ENCODE assay signal across 8 mouse cellular contexts in the genomic region with DNA sequence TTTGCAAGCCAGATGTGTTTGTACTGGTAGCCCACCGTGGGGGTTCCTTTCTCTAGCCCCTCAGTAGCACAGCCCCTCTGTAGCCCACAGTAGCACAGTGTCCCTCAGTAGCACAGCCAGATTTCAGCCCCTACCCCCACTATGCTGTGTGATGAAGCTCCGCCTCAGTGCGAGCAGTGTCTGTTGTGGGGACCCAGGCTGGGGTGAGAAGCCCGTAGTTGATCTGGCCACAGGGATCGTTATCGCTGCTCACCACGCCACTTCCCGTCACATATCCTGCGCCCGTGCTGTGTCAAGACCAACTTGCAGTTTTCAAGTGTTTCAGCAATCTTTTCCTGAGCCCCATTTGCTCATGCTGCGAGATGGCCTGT. TPM values are rescaled to one million over a fixed set of nuclear protein-coding genes. Genes with fewer than 3 reads are reported as not detected.
DNase-seq lines count a peak whose midpoint lies in the region; ATAC-seq and TF ChIP-seq lines count a peak whose summit lies in the region.

No protein-coding gene starts in this region.

- peak; percentile 21 for DNase-seq in neural tube, embryonic 11.5 days (ENCODE audit: low spot score)
- no peak for DNase-seq in neural tube, embryonic 10.5 days (ENCODE audit: extremely low spot score, low spot score)
- peak; percentile 15 for DNase-seq in lung, postnatal 14 days
- DNase-seq in thymus, postnatal 25 days: peak; percentile 67
- no peak for DNase-seq in adrenal gland, postnatal 4 days (ENCODE audit: low spot score in 2 of 2)
- no peak for DNase-seq in left cerebral cortex, adult 2 months (ENCODE audit: extremely low spot score in 1 of 2, low spot score in 2 of 2)
- DNase-seq in left cerebral cortex, adult 9 months (ENCODE audit: low spot score in 2 of 2): no peak

- no peak for TF ChIP-seq CTCF in left cerebral cortex, adult 2 months (IDR thresholded peaks at IDR 0.05)

- H3K27ac ChIP-seq in neural tube, embryonic 11.5 days (ENCODE audit: low read depth, low read length): no peak overlapping the region
- 0 out of 4 replicates have a peak overlapping the region, but pooled peaks of 1 of the 2 experiments have one; percentile 17 for H3K27ac ChIP-seq in heart, embryonic 14.5 days (replicated peaks in 1 of 2; ENCODE audit: control insufficient read depth in 1 of 2, insufficient read depth in 1 of 2, low read depth in 2 of 2, low read length in 2 of 2)
- H3K27ac ChIP-seq in left cerebral cortex, adult 2 months: no peak overlapping the region

- H3K9me3 ChIP-seq in neural tube, embryonic 11.5 days (ENCODE audit: control insufficient read depth, low read length): no peaks in the 10 kb centered on the region
- no peaks in the 10 kb centered on the region for H3K9me3 ChIP-seq in heart, embryonic 14.5 days (ENCODE audit: control insufficient read depth, low read length)

- no peak for ATAC-seq in neural tube, embryonic 11.5 days (ENCODE audit: insufficient read depth, low FRiP score, low TSS enrichment)
- peak; percentile 17; the same call in 1 of the 2 replicates for ATAC-seq in heart, embryonic 14.5 days (ENCODE audit: insufficient number of reproducible peaks, insufficient read depth, low FRiP score, low read depth)

- H3K36me3 ChIP-seq in neural tube, embryonic 11.5 days (ENCODE audit: control insufficient read depth, insufficient read depth, low read length): no peaks in the 10 kb centered on the region
- H3K36me3 ChIP-seq in heart, embryonic 14.5 days (ENCODE audit: control insufficient read depth, insufficient read depth, low read length): no peaks in the 10 kb centered on the region

- intact Hi-C loops in left cerebral cortex, adult 2 months (cut with DNase I): no loop called here

- no peak overlapping the region for H3K9ac ChIP-seq in neural tube, embryonic 11.5 days (ENCODE audit: low read length)
- peak overlapping the region; percentile 38; the same call in 1 of the 2 replicates for H3K9ac ChIP-seq in heart, embryonic 14.5 days (ENCODE audit: low read length)

- no peak overlapping the region for H3K4me2 ChIP-seq in neural tube, embryonic 11.5 days (ENCODE audit: low read depth)
- H3K4me2 ChIP-seq in heart, embryonic 14.5 days (ENCODE audit: low read length): peak overlapping the region; percentile 47

- H3K27me3 ChIP-seq in neural tube, embryonic 11.5 days (ENCODE audit: control insufficient read depth, insufficient read depth, low read length): no peaks in the 10 kb centered on the region
- H3K27me3 ChIP-seq in heart, embryonic 14.5 days (ENCODE audit: control insufficient read depth, insufficient read depth, low read length): no peaks in the 10 kb centered on the region

- H3K4me1 ChIP-seq in neural tube, embryonic 11.5 days (ENCODE audit: control insufficient read depth, insufficient read depth, low read length): no peaks in the 10 kb centered on the region
- peaks cover 10 to 11% of the 10 kb centered on the region in 2 experiments; a peak in 3 of 4 replicates for H3K4me1 ChIP-seq in heart, embryonic 14.5 days (ENCODE audit: control insufficient read depth in 2 of 2, insufficient read depth in 2 of 2, low read length in 2 of 2)

- 54% methylated on average over 11 of the region's 11 CpGs for WGBS in neural tube, embryonic 11.5 days
- WGBS in heart, embryonic 14.5 days: 17% methylated on average over 11 of the region's 11 CpGs

- no peak overlapping the region for H3K4me3 ChIP-seq in neural tube, embryonic 11.5 days (ENCODE audit: low read depth, low read length)
- no peak overlapping the region for H3K4me3 ChIP-seq in heart, embryonic 14.5 days (ENCODE audit: control insufficient read depth in 1 of 2, insufficient read depth in 1 of 2, low read depth in 1 of 2, low read length in 2 of 2)
- no peak overlapping the region for H3K4me3 ChIP-seq in left cerebral cortex, adult 2 months

RNA-seq across cellular contexts. Expression of gene Armc2, which starts 39.0 kb away (rescaled TPM):
- 2.2 and 2.8 TPM in 2 replicates for polyA plus RNA-seq in neural tube, embryonic 11.5 days (2014; fragmentation: Nextera tagmentation; extraction: Ambion mirVana)
- 1.4 and 2.2 TPM in 2 replicates for polyA plus RNA-seq in heart, embryonic 14.5 days (2014; fragmentation: Nextera tagmentation; extraction: Ambion mirVana)
- total RNA-seq in adrenal gland, postnatal 4 days (2021): 1 to 10 TPM; 2.8 to 3.0 TPM
- total RNA-seq in left cerebral cortex, adult 2 months (2021): 10 to 100 TPM; 12.6 to 14.1 TPM

Comparison
In these comparisons a context has a peak if more than half of its experiments do, and no peak if none do; other contexts are left out.
1. DNase-seq: peak in neural tube, embryonic 11.5 days (single experiment), lung, postnatal 14 days (single experiment) and thymus, postnatal 25 days (single experiment); none in neural tube, embryonic 10.5 days (single experiment), adrenal gland, postnatal 4 days (0 of 2), left cerebral cortex, adult 2 months (0 of 2) and left cerebral cortex, adult 9 months (0 of 2).